Mouse (Mus musculus): ENCODE measurements at regions not wholly inside any gene's neighbourhood (a gene's known extent, or its start where the extent isn't known, plus 50 kb on each side); places are given as distances from the start of the nearest gene placed in this dataset.

GRCm38 (mm10) chr3:128429706-128430105, 533.6 kb upstream of the Fam241a start:
- ATAC-seq (replicated peaks; ENCODE audit: poor library complexity): no peak

GRCm38 (mm10) chr3:128415568-128415967, 519.4 kb upstream of the Fam241a start:
- no peak for ATAC-seq (replicated peaks; ENCODE audit: poor library complexity)

GRCm38 (mm10) chr3:128413481-128413880, 517.4 kb upstream of the Fam241a start:
- no peak for ATAC-seq (replicated peaks; ENCODE audit: poor library complexity)

- no peak for ATAC-seq (replicated peaks; ENCODE audit: poor library complexity)
Observed at GRCm38 (mm10) chr3:128412157-128412556, 516.0 kb upstream of the Fam241a start.

- ATAC-seq (replicated peaks; ENCODE audit: poor library complexity): no peak
Observed at GRCm38 (mm10) chr3:128394805-128395204, 498.7 kb upstream of the Fam241a start.

- ATAC-seq (replicated peaks; ENCODE audit: poor library complexity): no peak
Observed at GRCm38 (mm10) chr3:128380579-128380978, 484.5 kb upstream of the Fam241a start.

GRCm38 (mm10) chr3:128369521-128370127, 473.5 kb upstream of the Fam241a start:
- no peak for ATAC-seq (replicated peaks; ENCODE audit: poor library complexity)

- ATAC-seq (replicated peaks; ENCODE audit: poor library complexity): no peak
Observed at GRCm38 (mm10) chr3:128362310-128362709, 466.2 kb upstream of the Fam241a start.

GRCm38 (mm10) chr3:128349123-128349522, 453.0 kb upstream of the Fam241a start:
- ATAC-seq (replicated peaks; ENCODE audit: poor library complexity): peak; percentile 85

- ATAC-seq (replicated peaks; ENCODE audit: poor library complexity): no peak
Observed at GRCm38 (mm10) chr3:128347782-128348574, 451.9 kb upstream of the Fam241a start.

GRCm38 (mm10) chr3:128337508-128337907, 441.4 kb upstream of the Fam241a start:
- no peak for ATAC-seq (replicated peaks; ENCODE audit: poor library complexity)

- ATAC-seq (replicated peaks; ENCODE audit: poor library complexity): peak; percentile 100
Observed at GRCm38 (mm10) chr3:128337031-128337430, 440.9 kb upstream of the Fam241a start.

GRCm38 (mm10) chr3:128327677-128328076, 431.6 kb upstream of the Fam241a start:
- no peak for ATAC-seq (replicated peaks; ENCODE audit: poor library complexity)

- ATAC-seq (replicated peaks; ENCODE audit: poor library complexity): no peak
Observed at GRCm38 (mm10) chr3:128301312-128301711, 405.2 kb upstream of the Fam241a start.

- no peak for ATAC-seq (replicated peaks; ENCODE audit: poor library complexity)
Observed at GRCm38 (mm10) chr3:128298110-128298509, 402.0 kb upstream of the Fam241a start.

GRCm38 (mm10) chr3:128287846-128288245, 391.7 kb upstream of the Fam241a start:
- ATAC-seq (replicated peaks; ENCODE audit: poor library complexity): no peak

- ATAC-seq (replicated peaks; ENCODE audit: poor library complexity): no peak
Observed at GRCm38 (mm10) chr3:128285214-128285613, 389.1 kb upstream of the Fam241a start.

GRCm38 (mm10) chr3:128280626-128281025, 384.5 kb upstream of the Fam241a start:
- no peak for ATAC-seq (replicated peaks; ENCODE audit: poor library complexity)

GRCm38 (mm10) chr3:128270576-128270975, 374.5 kb upstream of the Fam241a start:
- no peak for ATAC-seq (replicated peaks; ENCODE audit: poor library complexity)

GRCm38 (mm10) chr3:128261208-128261607, 365.1 kb upstream of the Fam241a start:
- no peak for ATAC-seq (replicated peaks; ENCODE audit: poor library complexity)

- no peak for ATAC-seq (replicated peaks; ENCODE audit: poor library complexity)
Observed at GRCm38 (mm10) chr3:128247816-128248215, 351.7 kb upstream of the Fam241a start.

- ATAC-seq (replicated peaks; ENCODE audit: poor library complexity): no peak
Observed at GRCm38 (mm10) chr3:128239813-128240421, 343.8 kb upstream of the Fam241a start.

All from megakaryocyte progenitor cell, adult 5-6 weeks (primary cell).